Mouse (Mus musculus) embryonic facial prominence, embryonic 14.5 days (tissue): ENCODE data around the gene Zfp618. TPM values are rescaled to one million over a fixed set of nuclear protein-coding genes. Genes with fewer than 3 reads are reported as not detected.

Source experiments
- ATAC-seq: fragments of 200-750 bp; cut with Nextera tagmentation; 2 replicates; pipeline ENCODE4 v1.8.0; 2017; ENCODE audit warnings: low read depth, moderate number of reproducible peaks, moderate TSS enrichment
- DNase-seq: peaks from one replicate; pipeline ENCODE4 v3.0.0-alpha.2; 2015; ENCODE audit warnings: low spot score
- H3K27ac ChIP-seq: fragments of 300-500 bp; sonication (generic); replicated peaks from 2 replicates; pipeline ENCODE4 v1.5.1; 2014; ENCODE audit warnings: low read depth, mild to moderate bottlenecking, low read length, moderate library complexity
- H3K27me3 ChIP-seq: fragments of 300-500 bp; sonication (generic); replicated peaks from 2 replicates; pipeline ENCODE4 v1.6.1; 2014; ENCODE audit warnings: low read length; ENCODE audit not compliant: control insufficient read depth, insufficient read depth
- H3K36me3 ChIP-seq: fragments of 300-500 bp; sonication (generic); 2 replicates; pipeline ENCODE4 v1.6.1; 2014; ENCODE audit warnings: low read length, mixed read lengths; ENCODE audit not compliant: control insufficient read depth, insufficient read depth
- H3K4me1 ChIP-seq: fragments of 300-500 bp; sonication (generic); 2 replicates; pipeline ENCODE4 v1.6.1; 2014; ENCODE audit warnings: antibody characterized with exemption, low read length; ENCODE audit not compliant: control insufficient read depth, insufficient read depth
- H3K4me2 ChIP-seq: fragments of 300-500 bp; sonication (generic); 2 replicates; pipeline ENCODE4 v1.6.1; 2014; ENCODE audit warnings: low read depth, mild to moderate bottlenecking, low read length, moderate library complexity, mixed read lengths
- H3K4me3 ChIP-seq: fragments of 300-500 bp; sonication (generic); 2 replicates; pipeline ENCODE4 v1.5.1; 2014; ENCODE audit warnings: low read depth, mild to moderate bottlenecking, low read length
- H3K9ac ChIP-seq: fragments of 300-500 bp; sonication (generic); 2 replicates; pipeline ENCODE4 v1.6.1; 2014; ENCODE audit warnings: low read depth, mild to moderate bottlenecking, low read length, moderate library complexity, mixed read lengths
- H3K9me3 ChIP-seq: fragments of 300-500 bp; sonication (generic); 2 replicates; pipeline ENCODE4 v1.6.1; 2016; ENCODE audit warnings: low read length; ENCODE audit not compliant: control insufficient read depth
- WGBS: fragments of 180-500 bp; shearing (Covaris S2); extraction: QIAGEN DNeasy Blood & Tissue Kit; methylation state at CpG from one replicate; pipeline ENCODE4 v1.1.7; 2014; 5-methylcytosine and 5-hydroxymethylcytosine counted together
- polyA plus RNA-seq: library from polyadenylated mRNA; unstranded; fragments of >200 nt; fragmentation: Nextera tagmentation; extraction: Ambion mirVana; gene quantifications from 2 replicates; pipeline ENCODE4 v1.2.1, GENCODE M21; 2014

The Zfp618 gene
- polyA plus RNA-seq, 1 experiment from 2014 or later: 17.6 TPM

- H3K4me3 ChIP-seq: no peak overlapping the region
- 84% methylated on average over 10 of the region's 10 CpGs for WGBS
Measured at GRCm38 (mm10) chr4:63018616-63019015, 53.2 kb downstream of the Zfp618 start.

DNA sequence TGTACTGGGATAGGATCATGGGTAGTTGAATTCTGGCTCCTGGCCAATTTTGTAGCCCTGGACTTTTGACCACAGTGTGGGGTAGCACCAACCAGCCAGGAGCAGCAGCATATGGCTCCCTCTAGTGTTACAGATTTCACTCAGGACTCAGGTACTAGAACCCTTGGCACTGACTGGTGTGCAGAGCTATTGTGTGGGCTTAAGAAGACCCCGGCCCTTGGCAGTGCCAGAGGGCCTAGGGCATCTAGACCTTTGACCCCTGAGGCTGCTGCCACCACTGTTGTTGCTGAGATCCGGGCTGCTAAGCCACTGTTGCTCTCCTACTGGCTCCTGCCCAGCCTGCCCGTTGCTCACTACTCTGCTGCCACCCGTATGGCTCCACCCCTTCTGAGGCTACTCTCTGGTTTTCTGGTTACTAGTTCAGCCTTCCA, 54.1 kb downstream of the Zfp618 start:
- DNase-seq: no peak
- no peak for ATAC-seq
- H3K4me3 ChIP-seq: no peak overlapping the region

More at GRCm38 (mm10) chr4:63018616-63019015, 53.2 kb downstream of the Zfp618 start:
- no peak for ATAC-seq
- Histone ChIP-seq H3K9ac (no peak overlapping the region), H3K4me1 (no peaks in the 10 kb centered on the region), H3K27me3 (no peaks in the 10 kb centered on the region), H3K36me3 (no peaks in the 10 kb centered on the region), H3K27ac (no peak overlapping the region), H3K4me2 (no peak overlapping the region), H3K9me3 (peaks cover 10% of the 10 kb centered on the region)
- no peak for DNase-seq

GRCm38 (mm10) chr4:63021034-63021700, 55.8 kb downstream of the Zfp618 start:
- DNase-seq: no peak
- ATAC-seq: no peak

More for the DNA sequence above, 54.1 kb downstream of the Zfp618 start:
- Histone ChIP-seq H3K9me3 (peaks cover 6% of the 10 kb centered on the region), H3K9ac (no peak overlapping the region), H3K4me1 (no peaks in the 10 kb centered on the region), H3K27me3 (no peaks in the 10 kb centered on the region), H3K36me3 (no peaks in the 10 kb centered on the region), H3K27ac (no peak overlapping the region), H3K4me2 (no peak overlapping the region)
- 73% methylated on average over 4 of the region's 4 CpGs for WGBS

DNA sequence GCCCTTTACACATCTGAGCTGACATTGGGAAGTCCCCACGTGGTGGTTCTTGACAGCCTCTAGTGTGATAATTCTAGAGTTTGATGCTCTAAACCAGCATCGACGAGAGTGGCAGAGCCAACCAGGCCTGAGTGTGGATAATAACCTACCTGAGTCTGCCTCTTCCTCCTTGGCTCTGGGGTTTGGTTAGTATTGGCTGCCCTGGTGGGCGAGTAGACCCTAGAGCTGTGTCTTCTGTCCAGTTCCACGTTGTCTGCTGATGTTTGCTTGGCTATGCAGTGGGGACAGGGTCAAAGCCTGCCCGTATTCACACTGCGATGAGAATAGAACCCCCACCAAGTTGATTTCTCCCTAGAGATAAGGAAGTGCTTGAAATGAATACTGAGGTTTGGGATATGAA, 58.1 kb downstream of the Zfp618 start:
- no peak for DNase-seq
- H3K9ac ChIP-seq: no peak overlapping the region
- no peak overlapping the region for H3K4me3 ChIP-seq
- no peak for ATAC-seq
- no peaks in the 10 kb centered on the region for H3K27me3 ChIP-seq
- WGBS: 90% methylated on average over 7 of the region's 7 CpGs
- no peaks in the 10 kb centered on the region for H3K36me3 ChIP-seq
- no peaks in the 10 kb centered on the region for H3K4me1 ChIP-seq
- no peak overlapping the region for H3K4me2 ChIP-seq
- no peaks in the 10 kb centered on the region for H3K9me3 ChIP-seq
- H3K27ac ChIP-seq: no peak overlapping the region

More at GRCm38 (mm10) chr4:63021034-63021700, 55.8 kb downstream of the Zfp618 start:
- 75% methylated on average over 6 of the region's 6 CpGs for WGBS
- Histone ChIP-seq H3K27me3 (no peaks in the 10 kb centered on the region), H3K9ac (no peak overlapping the region), H3K27ac (no peak overlapping the region; the same call in 1 of the 2 replicates), H3K4me3 (no peak overlapping the region), H3K4me2 (no peak overlapping the region), H3K4me1 (no peaks in the 10 kb centered on the region), H3K9me3 (no peaks in the 10 kb centered on the region), H3K36me3 (no peaks in the 10 kb centered on the region)

DNA sequence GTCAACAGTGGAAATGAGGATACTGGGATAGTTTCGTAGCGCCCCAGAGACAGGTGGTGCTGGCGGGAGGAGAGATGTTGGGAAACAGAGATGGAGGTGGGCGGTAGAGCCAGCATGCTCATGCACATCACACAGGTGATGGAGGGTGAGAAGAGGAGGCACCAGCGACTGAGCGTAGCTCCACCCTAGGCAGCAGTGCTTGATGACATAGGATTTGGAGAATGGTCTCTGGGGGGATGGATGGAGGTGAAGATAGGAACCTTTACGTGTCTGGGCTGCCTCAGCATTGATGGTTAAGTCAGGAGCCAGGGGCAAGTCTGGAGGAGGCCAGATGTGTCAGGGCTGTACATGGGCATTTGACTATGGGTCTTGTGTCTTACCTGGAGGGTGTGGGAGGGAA, 58.7 kb downstream of the Zfp618 start:
- DNase-seq: no peak
- H3K4me2 ChIP-seq: no peak overlapping the region
- no peaks in the 10 kb centered on the region for H3K27me3 ChIP-seq
- no peak overlapping the region for H3K4me3 ChIP-seq
- peaks cover 1% of the 10 kb centered on the region; the same call in 1 of the 2 replicates for H3K4me1 ChIP-seq
- H3K36me3 ChIP-seq: no peaks in the 10 kb centered on the region
- 97% methylated on average over 7 of the region's 7 CpGs for WGBS
- no peak for ATAC-seq
- no peaks in the 10 kb centered on the region for H3K9me3 ChIP-seq
- H3K9ac ChIP-seq: no peak overlapping the region
- H3K27ac ChIP-seq: no peak overlapping the region

DNA sequence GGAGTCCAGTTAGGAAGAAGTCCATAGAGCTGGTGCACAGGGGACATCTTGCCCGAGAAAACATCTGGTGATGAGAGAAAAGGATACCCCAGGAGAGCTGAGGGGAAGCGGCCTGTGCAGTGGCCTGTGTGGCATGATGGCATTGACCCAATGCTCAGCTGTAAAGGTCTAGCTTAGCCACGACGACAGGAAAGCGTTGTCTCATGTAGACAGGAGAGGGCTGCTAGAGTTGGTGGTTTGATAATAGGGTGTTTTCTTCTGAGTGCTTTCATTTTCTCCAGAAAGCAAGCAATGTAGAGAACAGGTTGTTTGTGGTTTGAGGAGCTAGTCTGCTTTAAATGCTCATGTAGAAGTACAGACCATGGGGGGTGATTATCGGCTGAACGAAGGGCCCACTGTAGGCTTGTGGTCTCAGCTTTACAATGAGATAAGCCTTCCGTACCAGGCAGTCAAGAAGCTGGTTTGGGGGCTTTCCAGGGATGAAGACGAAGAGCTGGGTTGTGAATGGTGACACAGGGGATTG, 59.4 kb downstream of the Zfp618 start:
- H3K4me1 ChIP-seq: peaks cover 4% of the 10 kb centered on the region; the same call in 1 of the 2 replicates
- H3K36me3 ChIP-seq: no peaks in the 10 kb centered on the region
- no peaks in the 10 kb centered on the region for H3K9me3 ChIP-seq
- H3K4me3 ChIP-seq: no peak overlapping the region
- H3K27me3 ChIP-seq: no peaks in the 10 kb centered on the region
- H3K9ac ChIP-seq: no peak overlapping the region
- WGBS: 80% methylated on average over 9 of the region's 9 CpGs
- H3K27ac ChIP-seq: no peak overlapping the region
- ATAC-seq: no peak
- DNase-seq: no peak
- H3K4me2 ChIP-seq: no peak overlapping the region

- Histone ChIP-seq H3K27me3 (no peaks in the 10 kb centered on the region), H3K9ac (no peak overlapping the region), H3K4me2 (no peak overlapping the region), H3K4me3 (no peak overlapping the region), H3K36me3 (no peaks in the 10 kb centered on the region), H3K27ac (no peak overlapping the region), H3K9me3 (no peaks in the 10 kb centered on the region), H3K4me1 (peaks cover 9% of the 10 kb centered on the region)
- no peak for DNase-seq
- ATAC-seq: no peak
- 92% methylated on average over 9 of the region's 9 CpGs for WGBS
Measured at GRCm38 (mm10) chr4:63025306-63025705, 59.9 kb downstream of the Zfp618 start.

DNA sequence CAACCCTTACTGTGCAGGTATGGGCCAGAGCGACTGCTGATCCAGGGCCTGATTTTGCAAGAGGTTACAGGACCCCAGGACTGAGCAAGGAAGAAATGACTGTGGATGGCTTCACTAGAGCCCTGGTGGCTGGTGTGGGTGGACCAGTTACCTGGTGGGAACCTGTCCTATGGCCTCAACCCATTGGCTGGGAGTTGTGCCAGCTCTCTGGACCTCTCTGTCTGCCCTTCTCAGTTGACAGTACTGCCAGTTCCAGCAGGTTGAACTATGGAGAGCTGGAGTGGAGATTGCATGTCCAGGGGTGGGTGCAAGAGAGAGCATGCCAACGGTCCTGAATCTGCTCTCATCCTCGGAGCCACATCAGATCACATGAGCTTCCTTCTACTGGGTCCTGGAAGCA, 60.9 kb downstream of the Zfp618 start:
- Histone ChIP-seq H3K4me3 (no peak overlapping the region), H3K27me3 (no peaks in the 10 kb centered on the region), H3K9ac (no peak overlapping the region), H3K4me2 (no peak overlapping the region), H3K27ac (no peak overlapping the region), H3K4me1 (peaks cover 9% of the 10 kb centered on the region), H3K9me3 (no peaks in the 10 kb centered on the region), H3K36me3 (no peaks in the 10 kb centered on the region)
- 92% methylated on average over 3 of the region's 3 CpGs for WGBS
- DNase-seq: no peak
- no peak for ATAC-seq

DNA sequence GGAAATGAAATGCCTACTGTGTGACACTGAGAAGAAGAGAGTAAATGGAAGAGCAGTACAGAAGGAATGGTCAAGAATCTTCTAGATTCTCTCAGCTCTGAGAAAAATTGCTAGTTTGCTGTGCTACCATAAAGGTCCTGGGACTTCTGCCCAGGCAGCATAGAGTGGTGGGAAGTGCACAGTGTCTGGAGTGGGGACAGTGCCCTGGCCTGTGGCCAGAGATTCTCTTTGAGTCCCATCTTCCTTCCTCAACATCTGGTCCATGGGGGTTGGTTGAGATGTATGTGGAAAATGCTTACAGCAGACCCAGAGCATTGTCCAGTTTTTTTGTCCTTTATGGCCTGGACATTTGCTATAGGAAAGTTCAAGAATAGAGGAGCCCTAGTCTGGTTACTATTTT, 62.1 kb downstream of the Zfp618 start:
- no peaks in the 10 kb centered on the region for H3K36me3 ChIP-seq
- no peak for DNase-seq
- no peak for ATAC-seq
- no peak overlapping the region for H3K4me2 ChIP-seq
- H3K9ac ChIP-seq: no peak overlapping the region
- peaks cover 9% of the 10 kb centered on the region for H3K4me1 ChIP-seq
- H3K27ac ChIP-seq: no peak overlapping the region
- no peaks in the 10 kb centered on the region for H3K27me3 ChIP-seq
- H3K4me3 ChIP-seq: no peak overlapping the region
- no peaks in the 10 kb centered on the region for H3K9me3 ChIP-seq
